Mouse (Mus musculus) neural tube, embryonic 13.5 days (tissue): Measurements from ENCODE around the gene Casp2. TPM values are rescaled to one million over a fixed set of nuclear protein-coding genes. Genes with fewer than 3 reads are reported as not detected.
A peak's percentile ranks its signal among the peaks of the same experiment; 100 is the strongest.

ENCODE experiments used
- ATAC-seq: fragments of 200-750 bp; cut with Nextera tagmentation; 2 replicates; pipeline ENCODE4 v1.8.0; 2017; ENCODE audit warnings: low read depth, mild to moderate bottlenecking, moderate TSS enrichment, moderate library complexity
- H3K27ac ChIP-seq: fragments of 300-500 bp; sonication (generic); replicated peaks from 2 replicates; pipeline ENCODE4 v1.5.1; 2015; ENCODE audit warnings: moderate library complexity, mild to moderate bottlenecking, inconsistent platforms
- H3K27me3 ChIP-seq: fragments of 300-500 bp; sonication (generic); 2 replicates; pipeline ENCODE4 v1.6.1; 2015; ENCODE audit warnings: mild to moderate bottlenecking, inconsistent platforms
- H3K36me3 ChIP-seq: fragments of 300-500 bp; sonication (generic); 2 replicates; pipeline ENCODE4 v1.6.1; 2015; ENCODE audit warnings: mild to moderate bottlenecking, inconsistent platforms
- H3K4me1 ChIP-seq: fragments of 300-500 bp; sonication (generic); replicated peaks from 2 replicates; pipeline ENCODE4 v1.6.1; 2015; ENCODE audit warnings: inconsistent platforms
- H3K4me2 ChIP-seq: fragments of 300-500 bp; sonication (generic); 2 replicates; pipeline ENCODE4 v1.6.1; 2015; ENCODE audit warnings: inconsistent platforms, mild to moderate bottlenecking, moderate library complexity
- H3K4me3 ChIP-seq: fragments of 300-500 bp; sonication (generic); 2 replicates; pipeline ENCODE4 v1.5.1; 2015; ENCODE audit warnings: mild to moderate bottlenecking, inconsistent platforms
- H3K9ac ChIP-seq: fragments of 300-500 bp; sonication (generic); 2 replicates; pipeline ENCODE4 v1.6.1; 2015; ENCODE audit warnings: moderate library complexity, mild to moderate bottlenecking, inconsistent platforms
- H3K9me3 ChIP-seq: fragments of 300-500 bp; sonication (generic); 2 replicates; pipeline ENCODE4 v1.6.1; 2016; ENCODE audit warnings: inconsistent platforms
- whole genome bisulfite sequencing: fragments of 180-500 bp; shearing (Covaris S2); methylation state at CpG from one replicate; pipeline ENCODE4 v1.1.7; 2015; 5-methylcytosine and 5-hydroxymethylcytosine counted together
- polyA plus RNA-seq: library from polyadenylated mRNA; unstranded; fragments of >200 nt; fragmentation: Nextera tagmentation; extraction: Ambion mirVana; gene quantifications from 2 replicates; pipeline ENCODE4 v1.2.1, GENCODE M21; 2015

Gene Casp2
- polyA plus RNA-seq, 1 experiment from 2014 or later = 39.1 TPM

- peaks cover 65% of the 10 kb centered on the region for H3K36me3 ChIP-seq
- no peaks in the 10 kb centered on the region for H3K9me3 ChIP-seq
- H3K27me3 ChIP-seq = no peaks in the 10 kb centered on the region
- no peak overlapping the region for H3K9ac ChIP-seq
- H3K4me3 ChIP-seq = no peak overlapping the region
- H3K4me2 ChIP-seq = no peak overlapping the region
- ATAC-seq = no peak
- H3K4me1 ChIP-seq = no peaks in the 10 kb centered on the region
- no peak overlapping the region for H3K27ac ChIP-seq
Measured at GRCm38 (mm10) chr6:42287562-42287961, 22.8 kb downstream of the Casp2 start.

- H3K4me2 ChIP-seq = no peak overlapping the region
- H3K27me3 ChIP-seq = no peaks in the 10 kb centered on the region
- H3K4me3 ChIP-seq = no peak overlapping the region
- H3K36me3 ChIP-seq = peaks cover 75% of the 10 kb centered on the region
- H3K27ac ChIP-seq = no peak overlapping the region
- H3K4me1 ChIP-seq = no peaks in the 10 kb centered on the region
- 88% methylated on average over 6 of the region's 6 CpGs for WGBS
- H3K9ac ChIP-seq = no peak overlapping the region
- ATAC-seq = no peak
- H3K9me3 ChIP-seq = no peaks in the 10 kb centered on the region
Measured at GRCm38 (mm10) chr6:42293327-42293726, 28.5 kb downstream of the Casp2 start.

- H3K9ac ChIP-seq = no peak overlapping the region
- H3K27ac ChIP-seq = no peak overlapping the region
- no peaks in the 10 kb centered on the region for H3K4me1 ChIP-seq
- H3K9me3 ChIP-seq = no peaks in the 10 kb centered on the region
- ATAC-seq = no peak
- WGBS = 72% methylated on average over 3 of the region's 3 CpGs
- H3K4me2 ChIP-seq = no peak overlapping the region
- no peak overlapping the region for H3K4me3 ChIP-seq
- H3K27me3 ChIP-seq = no peaks in the 10 kb centered on the region
- H3K36me3 ChIP-seq = peaks cover 87% of the 10 kb centered on the region
Measured at GRCm38 (mm10) chr6:42295549-42296094, 30.8 kb downstream of the Casp2 start.

GRCm38 (mm10) chr6:42299362-42299761 lies 34.6 kb downstream of the Casp2 start:
- H3K27me3 ChIP-seq = no peaks in the 10 kb centered on the region
- no peak for ATAC-seq
- no peak overlapping the region for H3K27ac ChIP-seq
- peaks cover 67% of the 10 kb centered on the region for H3K36me3 ChIP-seq
- no peak overlapping the region for H3K4me3 ChIP-seq
- no peaks in the 10 kb centered on the region for H3K4me1 ChIP-seq
- H3K4me2 ChIP-seq = no peak overlapping the region
- H3K9me3 ChIP-seq = no peaks in the 10 kb centered on the region
- H3K9ac ChIP-seq = no peak overlapping the region
- 92% methylated on average over 5 of the region's 5 CpGs for WGBS

- H3K36me3 ChIP-seq = peaks cover 81% of the 10 kb centered on the region
- 57% methylated on average over 8 of the region's 8 CpGs for WGBS
Measured at GRCm38 (mm10) chr6:42309816-42310378, 45.1 kb downstream of the Casp2 start.

GRCm38 (mm10) chr6:42310427-42311053 lies 45.8 kb downstream of the Casp2 start:
- no peak overlapping the region for H3K27ac ChIP-seq
- no peaks in the 10 kb centered on the region for H3K4me1 ChIP-seq
- peaks cover 80% of the 10 kb centered on the region for H3K36me3 ChIP-seq
- no peak for ATAC-seq
- 87% methylated on average over 2 of the region's 2 CpGs for WGBS
- no peak overlapping the region for H3K9ac ChIP-seq
- H3K27me3 ChIP-seq = no peaks in the 10 kb centered on the region
- H3K4me2 ChIP-seq = no peak overlapping the region
- H3K4me3 ChIP-seq = no peak overlapping the region
- no peaks in the 10 kb centered on the region for H3K9me3 ChIP-seq

More at GRCm38 (mm10) chr6:42309816-42310378, 45.1 kb downstream of the Casp2 start:
- Histone ChIP-seq H3K27ac (no peak overlapping the region), H3K9ac (no peak overlapping the region), H3K4me3 (no peak overlapping the region), H3K27me3 (no peaks in the 10 kb centered on the region), H3K9me3 (no peaks in the 10 kb centered on the region), H3K4me2 (no peak overlapping the region), H3K4me1 (no peaks in the 10 kb centered on the region)
- no peak for ATAC-seq

- H3K27ac ChIP-seq = no peak overlapping the region
- H3K27me3 ChIP-seq = no peaks in the 10 kb centered on the region
- H3K4me2 ChIP-seq = no peak overlapping the region
- no peaks in the 10 kb centered on the region for H3K9me3 ChIP-seq
- H3K4me3 ChIP-seq = no peak overlapping the region
- peaks cover 68% of the 10 kb centered on the region for H3K36me3 ChIP-seq
- 91% methylated on average over 4 of the region's 4 CpGs for WGBS
- H3K9ac ChIP-seq = no peak overlapping the region
- peaks cover 23% of the 10 kb centered on the region for H3K4me1 ChIP-seq
- no peak for ATAC-seq
Measured at GRCm38 (mm10) chr6:42318293-42318692, 53.5 kb downstream of the Casp2 start.

- 1% methylated on average over 28 of the region's 28 CpGs for WGBS
- H3K36me3 ChIP-seq = peaks cover 19% of the 10 kb centered on the region
- peak overlapping the region; percentile 95 for H3K9ac ChIP-seq
- H3K27me3 ChIP-seq = no peaks in the 10 kb centered on the region
- H3K9me3 ChIP-seq = no peaks in the 10 kb centered on the region
- peak; percentile 42 for ATAC-seq
- peaks cover 36% of the 10 kb centered on the region for H3K4me1 ChIP-seq
- H3K4me2 ChIP-seq = peak overlapping the region; percentile 82
- peak overlapping the region; percentile 77 for H3K4me3 ChIP-seq
- peak overlapping the region; percentile 95 for H3K27ac ChIP-seq
Measured at GRCm38 (mm10) chr6:42323371-42324066, 58.7 kb downstream of the Casp2 start.

- peak overlapping the region; percentile 77 for H3K4me3 ChIP-seq
- no peaks in the 10 kb centered on the region for H3K9me3 ChIP-seq
- peaks cover 14% of the 10 kb centered on the region for H3K36me3 ChIP-seq
- H3K27ac ChIP-seq = peak overlapping the region; percentile 95
- WGBS = under 1% methylated on average over 31 of the region's 32 CpGs
- peak overlapping the region; percentile 82 for H3K4me2 ChIP-seq
- H3K9ac ChIP-seq = peak overlapping the region; percentile 95
- no peaks in the 10 kb centered on the region for H3K27me3 ChIP-seq
- H3K4me1 ChIP-seq = peaks cover 36% of the 10 kb centered on the region
- peak; percentile 79 for ATAC-seq
Measured at GRCm38 (mm10) chr6:42324067-42324481, 59.3 kb downstream of the Casp2 start.

- no peaks in the 10 kb centered on the region for H3K9me3 ChIP-seq
- peak within 1 kb of the TSS; percentile 95 for H3K27ac ChIP-seq
- H3K4me1 ChIP-seq = peaks cover 36% of the 10 kb centered on the region
- peak within 1 kb of the TSS; percentile 95 for H3K9ac ChIP-seq
- H3K36me3 ChIP-seq = peaks cover 14% of the 10 kb centered on the region
- peak within 1 kb of the TSS; percentile 77 for H3K4me3 ChIP-seq
- no peaks in the 10 kb centered on the region for H3K27me3 ChIP-seq
- ATAC-seq = peak; percentile 92
- WGBS = under 1% methylated on average over 56 of the region's 68 CpGs
- H3K4me2 ChIP-seq = peak within 1 kb of the TSS; percentile 82
Measured at GRCm38 (mm10) chr6:42324482-42325267, 59.9 kb downstream of the Casp2 start, which contains the start of gene Fam131b. Gene Fam131b, minus strand, starts transcription at chr6:42324643.

- ATAC-seq = 0 out of 2 replicates have a peak, but pooled peaks have one; percentile 5
- Histone ChIP-seq H3K4me3 (peak overlapping the region; percentile 77), H3K36me3 (peaks cover 9% of the 10 kb centered on the region; the same call in 1 of the 2 replicates), H3K27ac (peak overlapping the region; percentile 95), H3K9ac (peak overlapping the region; percentile 95; the same call in 1 of the 2 replicates), H3K4me2 (peak overlapping the region; percentile 82), H3K27me3 (no peaks in the 10 kb centered on the region), H3K4me1 (peaks cover 36% of the 10 kb centered on the region), H3K9me3 (no peaks in the 10 kb centered on the region)
- WGBS = 1% methylated on average over 7 of the region's 7 CpGs
Measured at GRCm38 (mm10) chr6:42325268-42325609, 60.5 kb downstream of the Casp2 start.
